Mouse (Mus musculus): ENCODE measurements around the gene Chrm4. TPM values are rescaled to one million over a fixed set of nuclear protein-coding genes. Genes with fewer than 3 reads are reported as not detected.

Chrm4 gene
- polyA plus RNA-seq, 1 experiment from 2014 or later = 0.83 TPM

DNA sequence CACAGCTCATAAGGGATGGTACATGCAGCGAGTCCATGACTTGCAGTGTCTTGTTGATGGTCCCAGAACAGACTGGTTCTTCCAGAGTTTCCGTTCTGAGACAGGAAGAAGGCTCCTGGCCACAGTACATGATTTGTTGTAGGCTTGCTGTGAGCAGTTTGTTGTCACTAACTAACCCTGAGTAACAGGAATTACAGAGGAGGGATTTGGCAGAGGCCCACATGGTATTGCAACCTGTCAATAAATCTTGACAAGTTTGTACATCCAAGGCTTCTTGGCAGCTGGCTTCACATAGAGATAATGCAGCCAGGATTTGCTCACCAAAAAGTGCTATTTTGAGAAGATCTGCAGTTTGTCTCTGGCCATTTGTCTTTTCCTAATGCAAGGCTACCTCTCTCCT, 20.9 kb upstream of the Chrm4 start:
- H3K4me2 ChIP-seq = no peak overlapping the region
- no peaks in the 10 kb centered on the region for H3K9me3 ChIP-seq (replicated peaks)
- H3K27ac ChIP-seq = no peak overlapping the region
- no peaks in the 10 kb centered on the region for H3K27me3 ChIP-seq
- no peak overlapping the region for H3K4me3 ChIP-seq
- no peak overlapping the region for H3K9ac ChIP-seq
- H3K4me1 ChIP-seq = peaks cover 26% of the 10 kb centered on the region
- ATAC-seq = no peak
- peaks cover 40% of the 10 kb centered on the region for H3K36me3 ChIP-seq (ENCODE audit: poor library complexity, severe bottlenecking)
- 95% methylated on average over 2 of the region's 2 CpGs for WGBS

DNA sequence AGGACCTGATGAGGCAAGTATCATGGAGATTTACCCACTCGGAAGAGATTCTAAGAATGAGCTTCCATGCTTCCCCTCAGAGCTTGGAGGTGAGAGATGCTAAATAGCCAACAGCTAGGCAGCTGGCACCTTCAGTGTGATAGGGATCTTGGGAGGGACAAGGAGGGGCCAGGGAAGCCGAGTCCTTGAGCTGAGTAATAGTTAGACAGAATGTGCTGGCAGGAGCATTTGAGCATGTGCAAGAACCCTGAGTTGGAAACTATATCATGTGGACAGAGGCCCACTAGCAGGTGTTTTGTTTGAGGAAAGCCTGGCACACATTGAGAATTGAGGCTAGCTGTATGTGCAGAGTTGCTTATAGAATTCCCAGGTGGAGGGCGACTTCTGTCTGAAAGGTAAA, 14.4 kb upstream of the Chrm4 start:
- Histone ChIP-seq H3K4me3 (no peak overlapping the region), H3K4me1 (no peaks in the 10 kb centered on the region), H3K9me3 (replicated peaks) (no peaks in the 10 kb centered on the region), H3K9ac (no peak overlapping the region), H3K36me3 (ENCODE audit: poor library complexity, severe bottlenecking) (peaks cover 81% of the 10 kb centered on the region), H3K4me2 (no peak overlapping the region), H3K27ac (no peak overlapping the region), H3K27me3 (no peaks in the 10 kb centered on the region)
- no peak for ATAC-seq
- WGBS = 86% methylated on average over 3 of the region's 3 CpGs

DNA sequence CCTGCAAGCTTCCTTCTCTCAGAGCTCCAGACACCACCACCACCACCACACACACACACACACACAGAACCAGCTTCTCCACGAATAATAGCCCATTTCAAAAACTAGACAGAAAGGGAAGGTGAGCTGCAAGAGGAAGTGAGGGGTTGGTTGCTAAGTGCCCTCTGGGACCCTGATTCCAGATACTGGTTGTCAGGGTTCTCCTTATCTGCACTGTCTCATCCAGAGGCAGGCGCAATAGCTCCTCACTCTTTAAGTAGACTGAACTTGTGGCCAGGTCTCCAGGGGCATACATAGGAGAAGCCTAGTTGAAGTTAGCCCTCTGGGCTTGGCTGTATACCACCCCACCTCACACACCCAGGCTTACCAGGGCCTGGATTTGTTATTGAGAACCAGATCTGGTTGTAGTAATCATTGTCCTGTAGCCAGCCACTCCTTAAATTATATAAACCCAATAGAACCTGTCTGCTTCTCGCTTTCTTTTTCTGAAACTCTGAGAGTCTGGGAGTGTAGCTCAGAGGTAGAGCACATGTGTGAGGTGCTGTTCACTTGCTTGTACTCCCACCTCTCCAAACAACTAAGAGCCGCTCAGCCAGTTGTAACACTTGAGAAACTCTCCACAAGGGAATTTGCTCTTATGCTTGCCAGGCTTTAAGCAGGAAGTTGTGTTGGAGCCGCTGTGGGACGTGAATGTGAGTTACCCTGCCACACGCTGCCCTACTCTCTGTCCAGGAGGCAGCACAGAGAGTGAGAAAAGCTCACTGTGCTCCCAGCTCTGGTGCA, 13.5 kb upstream of the Chrm4 start:
- Histone ChIP-seq H3K9ac (no peak overlapping the region), H3K27ac (no peak overlapping the region), H3K4me3 (no peak overlapping the region), H3K36me3 (ENCODE audit: poor library complexity, severe bottlenecking) (peaks cover 90% of the 10 kb centered on the region), H3K4me1 (no peaks in the 10 kb centered on the region), H3K4me2 (no peak overlapping the region), H3K9me3 (replicated peaks) (no peaks in the 10 kb centered on the region), H3K27me3 (no peaks in the 10 kb centered on the region)
- 91% methylated on average over 7 of the region's 7 CpGs for WGBS
- ATAC-seq = no peak

DNA sequence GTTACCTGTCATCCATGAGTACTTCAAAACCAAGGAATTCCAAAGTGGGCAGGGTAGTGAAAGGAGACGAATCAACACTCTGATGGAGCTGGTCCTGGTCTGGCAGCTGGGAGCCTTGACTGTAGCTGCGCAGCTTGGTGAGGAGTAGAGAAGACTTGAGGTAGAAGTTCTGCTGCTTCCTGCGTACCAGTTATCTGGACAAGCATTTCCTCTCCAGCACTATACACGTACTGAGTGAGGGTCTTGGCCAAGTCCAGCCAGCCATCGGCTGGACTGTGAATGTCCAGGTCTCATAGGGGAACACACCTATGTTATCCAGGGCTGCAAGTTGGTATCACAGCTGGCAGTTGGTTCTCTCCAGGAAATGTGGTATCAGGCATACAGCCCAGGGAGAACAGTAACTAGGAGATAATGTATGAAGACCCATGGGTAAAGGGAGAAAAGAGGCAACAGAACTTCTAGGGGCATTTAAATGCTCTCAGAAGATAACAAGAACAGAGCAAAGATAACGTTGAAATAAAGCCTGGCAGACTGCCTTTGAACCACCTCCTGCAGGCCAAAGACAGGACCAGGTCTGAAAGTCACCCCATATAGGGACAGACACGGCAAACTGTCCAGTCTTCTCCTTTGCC, 10.6 kb upstream of the Chrm4 start:
- 89% methylated on average over 7 of the region's 7 CpGs for WGBS
- Histone ChIP-seq H3K4me3 (no peak overlapping the region), H3K36me3 (ENCODE audit: poor library complexity, severe bottlenecking) (peaks cover 73% of the 10 kb centered on the region), H3K9ac (no peak overlapping the region), H3K9me3 (replicated peaks) (no peaks in the 10 kb centered on the region), H3K4me1 (peaks cover 5% of the 10 kb centered on the region), H3K27ac (no peak overlapping the region), H3K4me2 (no peak overlapping the region), H3K27me3 (peaks cover 19% of the 10 kb centered on the region)
- ATAC-seq = no peak

DNA sequence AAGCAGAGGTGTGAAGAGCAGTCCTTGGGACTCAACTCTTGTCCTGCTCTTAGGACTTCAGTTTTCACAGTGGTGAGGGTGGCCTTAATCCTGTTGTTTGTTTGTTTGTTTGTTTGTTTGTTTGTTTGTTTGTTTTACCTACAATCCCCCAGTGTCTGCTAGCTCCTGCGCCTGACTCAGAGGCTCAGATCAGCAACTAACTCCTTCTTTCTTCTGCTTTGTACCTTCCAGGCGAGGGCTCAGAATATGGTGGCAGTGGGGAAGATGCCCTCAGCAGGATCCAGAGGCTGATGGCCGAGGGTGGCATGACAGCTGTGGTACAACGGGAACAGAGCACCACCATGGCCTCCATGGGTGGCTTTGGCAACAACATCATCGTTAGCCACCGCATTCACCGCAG, 10.0 kb upstream of the Chrm4 start:
- 86% methylated on average over 7 of the region's 7 CpGs for WGBS
- Histone ChIP-seq H3K9me3 (replicated peaks) (no peaks in the 10 kb centered on the region), H3K36me3 (ENCODE audit: poor library complexity, severe bottlenecking) (peaks cover 67% of the 10 kb centered on the region)

DNA sequence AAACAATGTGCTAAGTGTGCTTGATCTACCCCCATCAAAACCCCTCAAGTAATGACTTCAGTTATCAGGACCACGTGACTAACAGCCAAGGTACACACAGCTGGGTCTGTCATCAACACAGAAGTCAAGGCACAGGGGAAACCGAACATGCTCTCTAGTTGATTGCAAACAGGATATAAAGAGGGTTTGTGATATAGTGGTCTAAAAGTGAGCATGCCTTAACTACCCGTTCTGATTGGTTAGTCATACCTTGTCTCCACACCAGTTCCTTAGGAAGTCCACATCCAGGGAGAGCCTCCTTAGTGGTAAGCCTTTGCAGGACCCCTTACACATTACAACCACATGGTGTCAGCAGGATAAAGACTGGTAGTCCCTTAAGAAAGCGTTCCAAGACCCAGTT, 6.9 kb upstream of the Chrm4 start:
- peaks cover 29% of the 10 kb centered on the region for H3K4me1 ChIP-seq
- peaks cover 37% of the 10 kb centered on the region for H3K36me3 ChIP-seq (ENCODE audit: poor library complexity, severe bottlenecking)
- no peaks in the 10 kb centered on the region for H3K9me3 ChIP-seq (replicated peaks)
- H3K27me3 ChIP-seq = peaks cover 55% of the 10 kb centered on the region
- H3K27ac ChIP-seq = no peak overlapping the region
- WGBS = 76% methylated on average over 4 of the region's 4 CpGs
- H3K9ac ChIP-seq = no peak overlapping the region
- no peak overlapping the region for H3K4me2 ChIP-seq
- ATAC-seq = no peak
- H3K4me3 ChIP-seq = no peak overlapping the region

More for the DNA sequence above, 10.0 kb upstream of the Chrm4 start:
- Histone ChIP-seq H3K9ac (no peak overlapping the region), H3K4me2 (no peak overlapping the region), H3K4me1 (peaks cover 10% of the 10 kb centered on the region), H3K4me3 (no peak overlapping the region), H3K27me3 (peaks cover 25% of the 10 kb centered on the region), H3K27ac (no peak overlapping the region)
- no peak for ATAC-seq

DNA sequence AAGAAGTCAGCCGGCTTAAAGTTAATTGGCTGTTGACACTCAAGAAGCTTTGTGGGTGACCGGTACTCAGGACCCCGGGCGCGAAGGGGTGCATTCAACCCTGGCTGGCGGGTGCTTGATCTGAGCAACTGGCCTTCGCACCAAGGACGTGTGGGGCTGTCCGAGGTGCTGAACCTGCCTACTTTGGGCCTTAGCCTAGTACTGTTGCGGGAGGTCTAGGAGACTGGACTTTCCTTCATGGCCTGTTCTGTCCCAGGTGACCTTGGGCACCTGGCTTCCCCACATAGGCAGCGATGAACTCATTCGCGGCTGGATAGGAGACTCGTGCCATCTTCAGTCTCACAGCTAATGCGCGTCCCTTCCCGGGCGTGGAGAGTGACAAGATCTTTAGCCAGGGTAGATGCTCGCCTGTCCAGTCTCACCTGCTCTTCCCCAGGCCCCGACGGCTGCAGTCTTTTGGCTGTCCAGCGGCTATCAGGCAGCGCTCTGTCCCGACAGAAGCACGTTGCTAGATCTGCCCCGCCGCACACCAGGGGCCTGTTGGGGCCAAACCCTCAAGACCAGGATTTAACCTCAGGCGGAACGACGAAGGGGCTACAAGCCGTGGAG, 5.8 kb upstream of the Chrm4 start:
- WGBS = 4% methylated on average over 31 of the region's 31 CpGs
- H3K9ac ChIP-seq = peak overlapping the region; percentile 63

DNA sequence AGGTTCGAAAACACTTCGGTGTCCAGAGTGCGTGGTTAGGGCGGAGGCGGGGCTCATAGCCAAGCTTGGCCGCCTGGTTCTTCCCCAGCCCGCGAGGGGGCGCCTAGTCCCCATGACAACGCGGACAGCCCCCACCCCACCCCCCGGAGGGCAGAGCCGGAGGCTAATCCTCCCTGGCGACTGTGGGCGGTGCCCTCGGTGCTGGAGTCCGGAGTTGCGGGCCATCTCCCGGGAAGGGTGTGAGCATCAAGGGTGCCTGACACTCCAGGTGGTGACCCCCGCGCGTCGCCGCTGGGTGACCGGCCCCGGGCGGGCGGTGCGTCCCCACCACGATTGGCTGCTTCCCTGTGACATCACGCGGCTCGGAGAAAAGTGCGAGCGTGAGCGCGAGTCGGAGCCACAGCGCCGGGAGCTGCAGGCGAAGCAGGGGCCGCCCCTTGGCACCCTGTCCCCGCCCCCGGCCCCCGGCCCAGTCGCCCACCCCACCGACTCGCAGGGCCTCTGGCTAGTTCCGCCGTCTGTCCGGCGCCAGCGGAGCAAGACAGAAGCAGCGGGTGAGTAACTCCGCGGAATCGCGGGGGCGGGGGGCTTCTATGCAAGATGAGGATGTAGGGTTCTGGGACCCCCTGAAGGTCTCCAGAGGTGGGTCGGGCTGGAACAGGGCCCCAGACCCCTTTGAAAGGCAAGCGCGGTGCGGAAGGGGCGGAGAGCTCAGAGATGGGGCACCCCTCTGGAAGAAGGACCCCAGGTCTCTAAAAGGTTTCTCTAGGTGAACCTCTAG, 5.1 kb upstream of the Chrm4 start:
- H3K27me3 ChIP-seq = peaks cover 61% of the 10 kb centered on the region
- peak overlapping the region; percentile 63 for H3K9ac ChIP-seq
- peak; percentile 79 for ATAC-seq
- peak overlapping the region; percentile 62 for H3K4me3 ChIP-seq
- peak overlapping the region; percentile 90 for H3K4me2 ChIP-seq
- H3K27ac ChIP-seq = no peak overlapping the region
- H3K4me1 ChIP-seq = peaks cover 29% of the 10 kb centered on the region
- WGBS = 1% methylated on average over 60 of the region's 64 CpGs
- no peaks in the 10 kb centered on the region for H3K9me3 ChIP-seq (replicated peaks)
- peaks cover 21% of the 10 kb centered on the region for H3K36me3 ChIP-seq (ENCODE audit: poor library complexity, severe bottlenecking)

More for the DNA sequence above, 5.8 kb upstream of the Chrm4 start:
- H3K27ac ChIP-seq = no peak overlapping the region
- no peaks in the 10 kb centered on the region for H3K9me3 ChIP-seq (replicated peaks)
- H3K27me3 ChIP-seq = peaks cover 61% of the 10 kb centered on the region
- peaks cover 27% of the 10 kb centered on the region for H3K36me3 ChIP-seq (ENCODE audit: poor library complexity, severe bottlenecking)
- peak; percentile 1; the same call in 1 of the 2 replicates for ATAC-seq
- H3K4me3 ChIP-seq = peak overlapping the region; percentile 62
- H3K4me2 ChIP-seq = peak overlapping the region; percentile 90
- peaks cover 29% of the 10 kb centered on the region for H3K4me1 ChIP-seq

DNA sequence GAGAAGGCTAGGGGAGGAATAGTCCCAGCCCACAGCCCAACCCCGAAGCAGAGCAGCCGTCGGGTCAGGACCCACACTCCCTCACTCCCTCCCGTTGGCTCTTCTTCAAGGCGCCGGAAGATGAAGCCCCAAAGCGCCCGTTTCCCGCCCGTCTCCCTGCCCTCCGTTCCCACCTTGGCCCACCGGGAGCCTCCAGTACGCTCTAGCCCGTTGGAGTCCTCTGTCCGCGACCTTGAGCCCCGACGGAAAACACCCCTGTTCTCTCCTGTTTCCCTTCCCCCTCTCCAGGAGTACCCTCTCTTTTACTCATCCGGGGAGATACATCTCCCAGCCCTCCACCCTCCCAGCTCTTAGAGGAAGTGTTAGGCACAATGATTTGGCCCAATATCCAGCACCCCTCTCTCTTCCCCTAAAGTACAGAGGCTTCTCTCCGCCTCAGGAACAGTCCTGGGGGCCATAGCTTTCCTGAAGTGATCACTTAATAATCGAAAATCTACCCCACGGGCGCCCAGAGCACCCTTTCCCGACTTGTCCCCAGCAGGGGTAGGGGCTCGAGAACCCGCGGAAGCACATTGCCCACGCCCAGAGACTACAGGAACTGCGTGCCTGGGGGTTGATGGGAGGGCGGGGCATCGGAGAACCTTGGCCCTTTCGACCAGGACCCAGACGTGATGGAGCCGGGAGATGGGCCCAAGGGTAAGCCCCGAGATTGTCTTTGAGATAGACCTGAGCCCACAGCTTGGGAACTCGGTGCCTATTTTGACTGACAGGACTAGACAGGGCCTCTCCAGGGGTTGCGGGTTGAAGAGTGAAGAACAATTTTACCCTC, 4.2 kb upstream of the Chrm4 start:
- ATAC-seq = no peak
- peak overlapping the region; percentile 62 for H3K4me3 ChIP-seq
- H3K27me3 ChIP-seq = peaks cover 64% of the 10 kb centered on the region

DNA sequence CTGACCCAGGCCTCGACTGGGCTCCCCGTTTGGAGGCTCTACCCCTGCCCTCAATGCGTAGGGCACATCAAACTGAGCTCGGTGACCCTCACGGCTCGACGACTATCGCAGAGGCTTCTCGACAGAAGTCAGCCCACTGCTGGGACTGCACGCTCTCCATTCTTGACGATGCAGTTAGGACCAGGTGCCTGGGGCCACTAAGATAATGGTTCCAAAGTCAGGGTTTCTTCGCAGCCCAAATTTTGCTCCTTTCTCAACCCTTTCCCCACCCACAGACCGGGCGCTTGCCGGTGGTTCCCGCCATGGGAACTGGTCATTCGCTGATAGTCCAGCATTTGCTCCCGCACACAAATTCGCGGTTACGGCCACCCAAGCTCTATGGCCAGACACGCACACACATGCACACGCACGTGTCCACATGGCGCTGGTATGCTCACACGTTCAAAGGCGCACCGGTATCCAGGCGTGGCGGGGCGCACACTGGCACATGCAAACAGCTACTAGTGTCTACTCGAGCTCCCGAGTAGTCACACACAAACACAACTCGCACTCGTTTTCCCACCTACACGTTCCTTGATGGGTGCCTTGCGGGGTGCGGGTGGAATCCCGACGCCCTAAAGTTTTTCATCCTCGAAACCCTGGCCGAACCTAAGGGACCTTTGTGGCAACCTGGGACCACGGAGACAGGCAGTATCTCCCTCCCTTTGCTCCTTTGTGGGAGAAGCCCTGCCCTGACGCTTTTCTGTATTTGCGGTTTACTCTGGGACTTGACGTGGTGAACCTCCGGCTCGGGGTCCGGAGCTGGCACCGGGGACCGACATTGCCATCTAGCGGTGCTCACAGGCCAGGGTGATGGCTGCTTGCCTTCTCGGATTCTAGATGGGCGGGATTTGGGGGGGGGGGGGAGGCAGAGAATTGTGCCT, 3.4 kb upstream of the Chrm4 start:
- Histone ChIP-seq H3K9me3 (replicated peaks) (no peaks in the 10 kb centered on the region), H3K4me2 (peak overlapping the region; percentile 90), H3K9ac (peak overlapping the region; percentile 30; the same call in 1 of the 2 replicates), H3K4me3 (peak overlapping the region; percentile 62), H3K4me1 (peaks cover 29% of the 10 kb centered on the region), H3K27ac (no peak overlapping the region), H3K27me3 (peaks cover 64% of the 10 kb centered on the region), H3K36me3 (ENCODE audit: poor library complexity, severe bottlenecking) (peaks cover 7% of the 10 kb centered on the region; the same call in 1 of the 2 replicates)
- ATAC-seq = no peak
- WGBS = 3% methylated on average over 54 of the region's 54 CpGs

More for the DNA sequence above, 4.2 kb upstream of the Chrm4 start:
- 3% methylated on average over 37 of the region's 37 CpGs for WGBS
- Histone ChIP-seq H3K9me3 (replicated peaks) (no peaks in the 10 kb centered on the region), H3K9ac (peak overlapping the region; percentile 63), H3K4me1 (peaks cover 29% of the 10 kb centered on the region), H3K27ac (no peak overlapping the region), H3K4me2 (peak overlapping the region; percentile 90), H3K36me3 (ENCODE audit: poor library complexity, severe bottlenecking) (peaks cover 13% of the 10 kb centered on the region)

Measured in forebrain, embryonic 13.5 days (tissue).